In genomic region chr7:67142347-67143015, GRCm38 (mm10) we compare ENCODE assay signal across 14 mouse cellular contexts.
DNase-seq lines count a peak whose midpoint lies in the region; ATAC-seq and TF ChIP-seq lines count a peak whose summit lies in the region.
"Had no signal": no experiment of that assay in that cellular context is flagged by ENCODE, and none has a peak within 500 bp of the region (broad histone marks: within the 10 kb centered on the region; RNA-seq: fewer than 3 reads in every experiment).

No protein-coding gene starts in this region.

- H3K4me2 ChIP-seq in forebrain, embryonic 11.5 days (ENCODE audit: low read depth, low read length, severe bottlenecking) = no peak overlapping the region
- H3K4me2 ChIP-seq in forebrain, postnatal 0 days (ENCODE audit: low read depth) = no peak overlapping the region
- H3K4me2 ChIP-seq in midbrain, embryonic 11.5 days = no peak overlapping the region
- H3K4me2 ChIP-seq in midbrain, embryonic 13.5 days (replicated peaks) = no peak overlapping the region
- no peak overlapping the region for H3K4me2 ChIP-seq in embryonic facial prominence, embryonic 14.5 days (ENCODE audit: low read depth, low read length)
- no peak overlapping the region for H3K4me2 ChIP-seq in limb, embryonic 14.5 days (replicated peaks; ENCODE audit: low read depth, low read length, severe bottlenecking)
- H3K4me2 ChIP-seq: forebrain, embryonic 12.5 days; kidney, embryonic 15.5 days; liver, embryonic 11.5 days had no signal

- H3K9ac ChIP-seq in forebrain, embryonic 11.5 days (ENCODE audit: low read length) = no peak overlapping the region
- H3K9ac ChIP-seq in forebrain, postnatal 0 days = no peak overlapping the region
- no peak overlapping the region for H3K9ac ChIP-seq in midbrain, embryonic 11.5 days (ENCODE audit: low read length)
- H3K9ac ChIP-seq in midbrain, embryonic 13.5 days (replicated peaks) = no peak overlapping the region
- H3K9ac ChIP-seq in embryonic facial prominence, embryonic 14.5 days (ENCODE audit: low read depth, low read length) = no peak overlapping the region
- no peak overlapping the region; the same call in 1 of the 2 replicates for H3K9ac ChIP-seq in limb, embryonic 14.5 days (ENCODE audit: low read depth, low read length, severe bottlenecking)
- H3K9ac ChIP-seq: forebrain, embryonic 12.5 days; kidney, embryonic 15.5 days had no signal

- ATAC-seq in forebrain, embryonic 11.5 days (replicated peaks; ENCODE audit: low FRiP score) = no peak
- ATAC-seq in forebrain, postnatal 0 days = no peak
- ATAC-seq in midbrain, embryonic 11.5 days (ENCODE audit: low FRiP score) = no peak
- no peak for ATAC-seq in midbrain, embryonic 13.5 days
- no peak for ATAC-seq in embryonic facial prominence, embryonic 14.5 days (ENCODE audit: low read depth)
- ATAC-seq in limb, embryonic 14.5 days (ENCODE audit: low FRiP score, low read depth) = no peak

- DNase-seq in forebrain, embryonic 11.5 days (ENCODE audit: low spot score) = peak; percentile 40
- no peak for DNase-seq in forebrain, postnatal 0 days
- DNase-seq in midbrain, embryonic 11.5 days (ENCODE audit: low spot score, missing footprints) = peak; percentile 85
- DNase-seq in embryonic facial prominence, embryonic 14.5 days (ENCODE audit: low spot score) = peak; percentile 53
- DNase-seq in limb, embryonic 14.5 days (ENCODE audit: low spot score) = peak; percentile 26
- no peak for DNase-seq in cerebellum, adult 18-20 months
- DNase-seq in adrenal gland, adult 2 months = no peak
- DNase-seq: cerebellum, postnatal 10 days; gastrocnemius, postnatal 36 days; thymus, postnatal 25 days had no signal

- no peaks in the 10 kb centered on the region for H3K36me3 ChIP-seq in forebrain, embryonic 11.5 days (ENCODE audit: control insufficient read depth, insufficient read depth, low read length)
- no peaks in the 10 kb centered on the region for H3K36me3 ChIP-seq in forebrain, postnatal 0 days (ENCODE audit: insufficient read depth)
- H3K36me3 ChIP-seq in midbrain, embryonic 11.5 days (ENCODE audit: control insufficient read depth, insufficient read depth, low read length) = no peaks in the 10 kb centered on the region
- no peaks in the 10 kb centered on the region for H3K36me3 ChIP-seq in midbrain, embryonic 13.5 days
- no peaks in the 10 kb centered on the region for H3K36me3 ChIP-seq in embryonic facial prominence, embryonic 14.5 days (ENCODE audit: control insufficient read depth, insufficient read depth, low read length)
- H3K36me3 ChIP-seq in limb, embryonic 14.5 days (ENCODE audit: control insufficient read depth, insufficient read depth, low read length) = no peaks in the 10 kb centered on the region
- H3K36me3 ChIP-seq: forebrain, embryonic 12.5 days; kidney, embryonic 15.5 days had no signal

- 28% methylated on average over 11 of the region's 11 CpGs for WGBS in forebrain, embryonic 11.5 days
- WGBS in forebrain, postnatal 0 days = 33% methylated on average over 11 of the region's 11 CpGs
- WGBS in midbrain, embryonic 11.5 days = 41% methylated on average over 11 of the region's 11 CpGs
- 27% methylated on average over 11 of the region's 11 CpGs for WGBS in midbrain, embryonic 13.5 days
- 16% methylated on average over 11 of the region's 11 CpGs for WGBS in embryonic facial prominence, embryonic 14.5 days
- WGBS in limb, embryonic 14.5 days = 9% methylated on average over 11 of the region's 11 CpGs

- no peak overlapping the region for H3K27ac ChIP-seq in forebrain, embryonic 11.5 days (ENCODE audit: low read depth, low read length)
- no peak overlapping the region for H3K27ac ChIP-seq in forebrain, postnatal 0 days (ENCODE audit: low read depth, low read length)
- no peak overlapping the region for H3K27ac ChIP-seq in midbrain, embryonic 11.5 days (ENCODE audit: low read depth, low read length)
- H3K27ac ChIP-seq in midbrain, embryonic 13.5 days = no peak overlapping the region
- H3K27ac ChIP-seq in embryonic facial prominence, embryonic 14.5 days (replicated peaks; ENCODE audit: low read depth, low read length) = no peak overlapping the region; the same call in 1 of the 2 replicates
- H3K27ac ChIP-seq in limb, embryonic 14.5 days (replicated peaks; ENCODE audit: low read depth, low read length) = no peak overlapping the region
- H3K27ac ChIP-seq: forebrain, embryonic 12.5 days; kidney, embryonic 15.5 days had no signal

- H3K27me3 ChIP-seq in forebrain, embryonic 11.5 days (ENCODE audit: control insufficient read depth, insufficient read depth, low read length) = no peaks in the 10 kb centered on the region
- no peaks in the 10 kb centered on the region for H3K27me3 ChIP-seq in forebrain, postnatal 0 days (ENCODE audit: insufficient read depth, low read length)
- no peaks in the 10 kb centered on the region for H3K27me3 ChIP-seq in midbrain, embryonic 11.5 days (ENCODE audit: control insufficient read depth, insufficient read depth, low read length)
- H3K27me3 ChIP-seq in midbrain, embryonic 13.5 days = no peaks in the 10 kb centered on the region
- H3K27me3 ChIP-seq in embryonic facial prominence, embryonic 14.5 days (replicated peaks; ENCODE audit: control insufficient read depth, insufficient read depth, low read length) = no peaks in the 10 kb centered on the region
- no peaks in the 10 kb centered on the region for H3K27me3 ChIP-seq in limb, embryonic 14.5 days (ENCODE audit: control insufficient read depth, insufficient read depth, low read length)
- H3K27me3 ChIP-seq: forebrain, embryonic 12.5 days; kidney, embryonic 15.5 days had no signal

- TF ChIP-seq POLR2A in limb, embryonic 14.5 days (IDR thresholded peaks at IDR 0.05; ENCODE audit: borderline replicate concordance, extremely low read depth, insufficient read depth, insufficient read length) = no peak

- TF ChIP-seq CTCF in forebrain, postnatal 0 days (IDR thresholded peaks at IDR 0.05; ENCODE audit: low read depth) = no peak

- no peak overlapping the region for H3K4me3 ChIP-seq in forebrain, embryonic 11.5 days (ENCODE audit: low read depth, low read length)
- H3K4me3 ChIP-seq in forebrain, postnatal 0 days (ENCODE audit: low read depth, low read length) = no peak overlapping the region
- H3K4me3 ChIP-seq in midbrain, embryonic 11.5 days (ENCODE audit: low read depth, low read length) = no peak overlapping the region
- no peak overlapping the region for H3K4me3 ChIP-seq in midbrain, embryonic 13.5 days (replicated peaks)
- H3K4me3 ChIP-seq in embryonic facial prominence, embryonic 14.5 days (ENCODE audit: low read depth, low read length) = no peak overlapping the region
- H3K4me3 ChIP-seq in limb, embryonic 14.5 days (replicated peaks; ENCODE audit: low read length) = no peak overlapping the region
- H3K4me3 ChIP-seq: forebrain, embryonic 12.5 days; kidney, embryonic 15.5 days had no signal

- H3K9me3 ChIP-seq in forebrain, embryonic 11.5 days (ENCODE audit: control insufficient read depth, low read length) = no peaks in the 10 kb centered on the region
- no peaks in the 10 kb centered on the region for H3K9me3 ChIP-seq in forebrain, postnatal 0 days (ENCODE audit: low read length)
- no peaks in the 10 kb centered on the region for H3K9me3 ChIP-seq in midbrain, embryonic 11.5 days (ENCODE audit: control insufficient read depth, low read length)
- no peaks in the 10 kb centered on the region for H3K9me3 ChIP-seq in midbrain, embryonic 13.5 days
- no peaks in the 10 kb centered on the region for H3K9me3 ChIP-seq in embryonic facial prominence, embryonic 14.5 days (ENCODE audit: control insufficient read depth, low read length)
- H3K9me3 ChIP-seq in limb, embryonic 14.5 days (ENCODE audit: control insufficient read depth, low read length) = no peaks in the 10 kb centered on the region
- H3K9me3 ChIP-seq: forebrain, embryonic 12.5 days; kidney, embryonic 15.5 days had no signal

- H3K4me1 ChIP-seq in forebrain, embryonic 11.5 days (replicated peaks; ENCODE audit: control insufficient read depth, insufficient read depth, low read length) = no peaks in the 10 kb centered on the region
- H3K4me1 ChIP-seq in forebrain, postnatal 0 days (ENCODE audit: insufficient read depth) = no peaks in the 10 kb centered on the region
- H3K4me1 ChIP-seq in midbrain, embryonic 11.5 days (ENCODE audit: control insufficient read depth, insufficient read depth, low read length) = no peaks in the 10 kb centered on the region
- peaks cover 9% of the 10 kb centered on the region; the same call in 1 of the 2 replicates for H3K4me1 ChIP-seq in midbrain, embryonic 13.5 days (replicated peaks)
- H3K4me1 ChIP-seq in embryonic facial prominence, embryonic 14.5 days (ENCODE audit: control insufficient read depth, insufficient read depth, low read length) = peaks cover 19% of the 10 kb centered on the region; the same call in 1 of the 2 replicates
- H3K4me1 ChIP-seq in limb, embryonic 14.5 days (ENCODE audit: control insufficient read depth, insufficient read depth, low read length) = peaks cover 35% of the 10 kb centered on the region

Comparison
In these comparisons a context has a peak if more than half of its experiments do, and no peak if none do; other contexts are left out.
1. DNase-seq: peak in forebrain, embryonic 11.5 days (single experiment), midbrain, embryonic 11.5 days (single experiment), embryonic facial prominence, embryonic 14.5 days (single experiment) and limb, embryonic 14.5 days (single experiment); none in forebrain, postnatal 0 days (single experiment), cerebellum, adult 18-20 months (0 of 2) and adrenal gland, adult 2 months (single experiment).